Mouse (Mus musculus): ENCODE measurements around the gene Tecrl. TPM values are rescaled to one million over a fixed set of nuclear protein-coding genes. Genes with fewer than 3 reads are reported as not detected.

The Tecrl gene
- not detected in 2 replicates for polyA plus RNA-seq (2012; rRNA removed)

- Histone ChIP-seq H3K27me3 (ENCODE audit: control insufficient read depth, insufficient read depth, low read length) (no peaks in the 10 kb centered on the region), H3K36me3 (ENCODE audit: control insufficient read depth, insufficient read depth, low read length) (no peaks in the 10 kb centered on the region), H3K27ac (ENCODE audit: insufficient read depth, low read depth, low read length) (no peak within 1 kb of the TSS), H3K4me1 (ENCODE audit: control insufficient read depth, insufficient read depth, insufficient read length, low read length) (no peaks in the 10 kb centered on the region), H3K4me3 (ENCODE audit: low read depth, low read length) (no peak within 1 kb of the TSS)
- TF ChIP-seq POLR2A (IDR thresholded peaks at IDR 0.05; ENCODE audit: low read depth, low read length), result no peak
- no peak for TF ChIP-seq CTCF (IDR thresholded peaks at IDR 0.05; ENCODE audit: extremely low read depth, insufficient read length, insufficient replicate concordance, low read depth, low read length)
- 40% methylated on average over 9 of the region's 9 CpGs for WGBS
Observed at GRCm38 (mm10) chr5:83354846-83355561, at the start of gene Tecrl. Gene Tecrl, minus strand, starts transcription at chr5:83355195.

GRCm38 (mm10) chr5:83385021-83385420, 30.0 kb upstream of the Tecrl start:
- no peak overlapping the region for H3K4me3 ChIP-seq (ENCODE audit: low read depth, low read length)
- H3K36me3 ChIP-seq (ENCODE audit: control insufficient read depth, insufficient read depth, low read length), result no peaks in the 10 kb centered on the region
- 75% methylated on average over 2 of the region's 2 CpGs for WGBS
- H3K4me1 ChIP-seq (ENCODE audit: control insufficient read depth, insufficient read depth, insufficient read length, low read length), result no peaks in the 10 kb centered on the region
- no peak overlapping the region for H3K27ac ChIP-seq (ENCODE audit: insufficient read depth, low read depth, low read length)
- H3K27me3 ChIP-seq (ENCODE audit: control insufficient read depth, insufficient read depth, low read length), result no peaks in the 10 kb centered on the region
- no peak for TF ChIP-seq CTCF (IDR thresholded peaks at IDR 0.05; ENCODE audit: extremely low read depth, insufficient read length, insufficient replicate concordance, low read depth, low read length)
- TF ChIP-seq POLR2A (IDR thresholded peaks at IDR 0.05; ENCODE audit: low read depth, low read length), result no peak

- WGBS, result 16% methylated on average over 2 of the region's 2 CpGs
- Histone ChIP-seq H3K4me1 (ENCODE audit: control insufficient read depth, insufficient read depth, insufficient read length, low read length) (no peaks in the 10 kb centered on the region), H3K27ac (ENCODE audit: insufficient read depth, low read depth, low read length) (no peak overlapping the region), H3K4me3 (ENCODE audit: low read depth, low read length) (no peak overlapping the region), H3K36me3 (ENCODE audit: control insufficient read depth, insufficient read depth, low read length) (no peaks in the 10 kb centered on the region), H3K27me3 (ENCODE audit: control insufficient read depth, insufficient read depth, low read length) (no peaks in the 10 kb centered on the region)
- no peak for TF ChIP-seq CTCF (IDR thresholded peaks at IDR 0.05; ENCODE audit: extremely low read depth, insufficient read length, insufficient replicate concordance, low read depth, low read length)
- no peak for TF ChIP-seq POLR2A (IDR thresholded peaks at IDR 0.05; ENCODE audit: low read depth, low read length)
Observed at GRCm38 (mm10) chr5:83351615-83352014, 3.4 kb downstream of the Tecrl start.

GRCm38 (mm10) chr5:83339144-83339543, 15.9 kb downstream of the Tecrl start:
- Histone ChIP-seq H3K27ac (ENCODE audit: insufficient read depth, low read depth, low read length) (no peak overlapping the region), H3K4me3 (ENCODE audit: low read depth, low read length) (no peak overlapping the region), H3K36me3 (ENCODE audit: control insufficient read depth, insufficient read depth, low read length) (no peaks in the 10 kb centered on the region), H3K4me1 (ENCODE audit: control insufficient read depth, insufficient read depth, insufficient read length, low read length) (no peaks in the 10 kb centered on the region), H3K27me3 (ENCODE audit: control insufficient read depth, insufficient read depth, low read length) (no peaks in the 10 kb centered on the region)
- 68% methylated on average over 4 of the region's 4 CpGs for WGBS
- TF ChIP-seq CTCF (IDR thresholded peaks at IDR 0.05; ENCODE audit: extremely low read depth, insufficient read length, insufficient replicate concordance, low read depth, low read length) (no peak), POLR2A (IDR thresholded peaks at IDR 0.05; ENCODE audit: low read depth, low read length) (no peak)

- H3K27ac ChIP-seq (ENCODE audit: insufficient read depth, low read depth, low read length), result no peak overlapping the region
- no peaks in the 10 kb centered on the region for H3K4me1 ChIP-seq (ENCODE audit: control insufficient read depth, insufficient read depth, insufficient read length, low read length)
- TF ChIP-seq POLR2A (IDR thresholded peaks at IDR 0.05; ENCODE audit: low read depth, low read length), result no peak
- TF ChIP-seq CTCF (IDR thresholded peaks at IDR 0.05; ENCODE audit: extremely low read depth, insufficient read length, insufficient replicate concordance, low read depth, low read length), result no peak
- WGBS, result 49% methylated on average over 2 of the region's 2 CpGs
- no peak overlapping the region for H3K4me3 ChIP-seq (ENCODE audit: low read depth, low read length)
- no peaks in the 10 kb centered on the region for H3K36me3 ChIP-seq (ENCODE audit: control insufficient read depth, insufficient read depth, low read length)
- H3K27me3 ChIP-seq (ENCODE audit: control insufficient read depth, insufficient read depth, low read length), result no peaks in the 10 kb centered on the region
Observed at GRCm38 (mm10) chr5:83267148-83267776, 87.7 kb downstream of the Tecrl start.

- Histone ChIP-seq H3K27ac (ENCODE audit: insufficient read depth, low read depth, low read length) (no peak overlapping the region), H3K4me1 (ENCODE audit: control insufficient read depth, insufficient read depth, insufficient read length, low read length) (no peaks in the 10 kb centered on the region), H3K27me3 (ENCODE audit: control insufficient read depth, insufficient read depth, low read length) (no peaks in the 10 kb centered on the region), H3K4me3 (ENCODE audit: low read depth, low read length) (no peak overlapping the region), H3K36me3 (ENCODE audit: control insufficient read depth, insufficient read depth, low read length) (no peaks in the 10 kb centered on the region)
- TF ChIP-seq POLR2A (IDR thresholded peaks at IDR 0.05; ENCODE audit: low read depth, low read length), result no peak
- no peak for TF ChIP-seq CTCF (IDR thresholded peaks at IDR 0.05; ENCODE audit: extremely low read depth, insufficient read length, insufficient replicate concordance, low read depth, low read length)
Observed at GRCm38 (mm10) chr5:83260059-83260458, 94.9 kb downstream of the Tecrl start.

- H3K36me3 ChIP-seq (ENCODE audit: control insufficient read depth, insufficient read depth, low read length), result no peaks in the 10 kb centered on the region
- no peak overlapping the region for H3K4me3 ChIP-seq (ENCODE audit: low read depth, low read length)
- H3K4me1 ChIP-seq (ENCODE audit: control insufficient read depth, insufficient read depth, insufficient read length, low read length), result no peaks in the 10 kb centered on the region
- no peaks in the 10 kb centered on the region for H3K27me3 ChIP-seq (ENCODE audit: control insufficient read depth, insufficient read depth, low read length)
- TF ChIP-seq POLR2A (IDR thresholded peaks at IDR 0.05; ENCODE audit: low read depth, low read length) (no peak), CTCF (IDR thresholded peaks at IDR 0.05; ENCODE audit: extremely low read depth, insufficient read length, insufficient replicate concordance, low read depth, low read length) (no peak)
- H3K27ac ChIP-seq (ENCODE audit: insufficient read depth, low read depth, low read length), result no peak overlapping the region
- 80% methylated on average over 2 of the region's 2 CpGs for WGBS
Observed at GRCm38 (mm10) chr5:83254141-83254540, 100.9 kb downstream of the Tecrl start.
